Mouse (Mus musculus) retina, embryonic 14.5 days (tissue): ENCODE measurements at regions not wholly inside any gene's neighbourhood (a gene's known extent, or its start where the extent isn't known, plus 50 kb on each side); places are given as distances from the start of the nearest gene placed in this dataset.
A peak's percentile ranks its signal among the peaks of the same experiment; 100 is the strongest.
"Not testable (repeated sequence)": the region's sequence is repeated elsewhere in the genome, so short reads cannot be mapped to it uniquely, and the experiment has no call there.

ENCODE experiments used
- DNase-seq: peaks from one replicate; pipeline ENCODE4 v3.0.0-alpha.2; 2015; ENCODE audit warnings: low spot score

- DNase-seq = no peak
These were observed 758.5 kb downstream of the Robo2 start for GRCm38 (mm10) chr16:73652976-73653690.

GRCm38 (mm10) chr16:73647201-73647782 is 764.3 kb downstream of the Robo2 start:
- DNase-seq = peak; percentile 42

- no peak for DNase-seq
These were observed 798.6 kb downstream of the Robo2 start for GRCm38 (mm10) chr16:73613017-73613416.

- DNase-seq = no peak
These were observed 820.2 kb downstream of the Robo2 start for GRCm38 (mm10) chr16:73591421-73591820.

- no peak for DNase-seq
These were observed 850.4 kb downstream of the Robo2 start for GRCm38 (mm10) chr16:73561216-73561615.

- DNase-seq = no peak
These were observed 854.7 kb downstream of the Robo2 start for GRCm38 (mm10) chr16:73556940-73557339.

- no peak for DNase-seq
These were observed 868.0 kb downstream of the Robo2 start for GRCm38 (mm10) chr16:73543651-73544050.

GRCm38 (mm10) chr16:73538040-73538439 is 873.6 kb downstream of the Robo2 start:
- no peak for DNase-seq

- no peak for DNase-seq
These were observed 874.1 kb downstream of the Robo2 start for GRCm38 (mm10) chr16:73537541-73537940.

GRCm38 (mm10) chr16:73530191-73530590 is 881.4 kb downstream of the Robo2 start:
- no peak for DNase-seq

GRCm38 (mm10) chr16:73522931-73523330 is 888.7 kb downstream of the Robo2 start:
- not testable (repeated sequence) for DNase-seq

GRCm38 (mm10) chr16:73504759-73505158 is 906.9 kb downstream of the Robo2 start:
- DNase-seq = peak; percentile 40

GRCm38 (mm10) chr16:73498636-73499208 is 912.9 kb downstream of the Robo2 start:
- DNase-seq = no peak

- DNase-seq = no peak
These were observed 928.3 kb downstream of the Robo2 start for GRCm38 (mm10) chr16:73483214-73483856.

- DNase-seq = no peak
These were observed 929.4 kb downstream of the Robo2 start for GRCm38 (mm10) chr16:73482176-73482575.

- no peak for DNase-seq
These were observed 938.1 kb downstream of the Robo2 start for GRCm38 (mm10) chr16:73473502-73473901.

- no peak for DNase-seq
These were observed 940.1 kb downstream of the Robo2 start for GRCm38 (mm10) chr16:73471547-73471946.

- DNase-seq = no peak
These were observed 941.1 kb downstream of the Robo2 start for GRCm38 (mm10) chr16:73470535-73470934.

GRCm38 (mm10) chr16:73466296-73466695 is 945.3 kb downstream of the Robo2 start:
- DNase-seq = no peak

- DNase-seq = no peak
These were observed 949.1 kb downstream of the Robo2 start for GRCm38 (mm10) chr16:73462516-73462915.

- no peak for DNase-seq
These were observed 960.9 kb downstream of the Robo2 start for GRCm38 (mm10) chr16:73450634-73451245.

GRCm38 (mm10) chr16:73449836-73450235 is 961.8 kb downstream of the Robo2 start:
- DNase-seq = no peak
